Mouse (Mus musculus) MEL (cell line): ENCODE results near the gene 2610318N02Rik. TPM values are rescaled to one million over a fixed set of nuclear protein-coding genes. Genes with fewer than 3 reads are reported as not detected.
A peak's percentile ranks its signal among the peaks of the same experiment; 100 is the strongest.

Source experiments
- DNase-seq: peaks from one replicate; pipeline ENCODE4 v3.0.0; 2011; ENCODE audit warnings: low read depth, low spot score
- H3K27ac ChIP-seq: 2 replicates; pipeline ENCODE4 v1.5.1; 2012; ENCODE audit warnings: low read depth, mild to moderate bottlenecking, control low read depth, low read length, moderate library complexity; ENCODE audit not compliant: control insufficient read depth
- H3K27me3 ChIP-seq, 2 experiments: fragments of 150-350 bp in 1 of 2; sonication (generic) in 1 of 2; 2 replicates each; pipeline ENCODE4 v1.6.1; 2012; ENCODE audit warnings: low read length in 2 of 2, mild to moderate bottlenecking in 2 of 2, improper control_type of control experiment in 1 of 2, moderate library complexity in 1 of 2; ENCODE audit not compliant: insufficient read depth in 2 of 2, control insufficient read depth in 1 of 2
- H3K36me3 ChIP-seq, 2 experiments: 2 replicates each; pipeline ENCODE4 v1.6.1; 2012 to 2014; ENCODE audit warnings: low read length in 2 of 2, improper control_type of control experiment in 1 of 2, inconsistent platforms in 1 of 2, mild to moderate bottlenecking in 1 of 2; ENCODE audit not compliant: insufficient read depth in 2 of 2, control insufficient read depth in 1 of 2
- H3K4me1 ChIP-seq, 2 experiments: fragments of 150-350 bp in 1 of 2; sonication (generic) in 1 of 2; 2 replicates each; pipeline ENCODE4 v1.6.1; 2012; ENCODE audit warnings: low read length in 2 of 2, improper control_type of control experiment in 1 of 2, mild to moderate bottlenecking in 1 of 2; ENCODE audit not compliant: insufficient read depth in 2 of 2, control insufficient read depth in 1 of 2
- H3K4me3 ChIP-seq, 2 experiments: fragments of 150-350 bp in 1 of 2; sonication (generic) in 1 of 2; 2 replicates each; pipeline ENCODE4 v1.5.1; 2012; ENCODE audit warnings: low read depth in 2 of 2, low read length in 2 of 2, mild to moderate bottlenecking in 2 of 2, moderate library complexity in 2 of 2, control low read depth in 1 of 2, improper control_type of control experiment in 1 of 2; ENCODE audit not compliant: control insufficient read depth in 1 of 2, insufficient read depth in 1 of 2
- H3K79me2 ChIP-seq: 2 replicates; pipeline ENCODE4 v1.6.1; 2012; ENCODE audit warnings: mild to moderate bottlenecking, low read length, moderate library complexity; ENCODE audit not compliant: control insufficient read depth, poor library complexity, insufficient read depth
- H3K9ac ChIP-seq: 2 replicates; pipeline ENCODE4 v1.6.1; 2012; ENCODE audit warnings: low read depth, mild to moderate bottlenecking, control low read depth, low read length, moderate library complexity; ENCODE audit not compliant: control insufficient read depth, poor library complexity, severe bottlenecking
- H3K9me3 ChIP-seq: fragments of 150-350 bp; sonication (generic); replicated peaks from 2 replicates; pipeline ENCODE4 v1.6.1; 2012; ENCODE audit warnings: mild to moderate bottlenecking, low read length, improper control_type of control experiment, moderate library complexity; ENCODE audit not compliant: insufficient read depth
- CHD2 ChIP-seq: IDR thresholded peaks from 2 replicates; pipeline ENCODE4 v1.6.1; 2011; ENCODE audit warnings: low read length, improper control_type of control experiment
- CTCF ChIP-seq, 3 experiments: IDR thresholded peaks in 2 of 3; conservative IDR thresholded peaks in 1 of 3; 2 replicates each; pipeline ENCODE4 v1.5.1; 2011 to 2012; ENCODE audit warnings: low read length in 3 of 3, low read depth in 2 of 3, mild to moderate bottlenecking in 2 of 3, improper control_type of control experiment in 1 of 3, inconsistent platforms in 1 of 3, mixed read lengths in 1 of 3, moderate library complexity in 1 of 3; ENCODE audit not compliant: control insufficient read depth in 1 of 3, insufficient read depth in 1 of 3, poor library complexity in 1 of 3, severe bottlenecking in 1 of 3
- E2F4 ChIP-seq: IDR thresholded peaks from 2 replicates; pipeline ENCODE4 v1.6.1; 2011; ENCODE audit warnings: low read depth, low read length, improper control_type of control experiment, borderline replicate concordance
- ELF1 ChIP-seq: IDR thresholded peaks from 2 replicates; pipeline ENCODE4 v1.6.1; 2014; ENCODE audit warnings: low read depth, mild to moderate bottlenecking, inconsistent platforms, low read length, improper control_type of control experiment, moderate library complexity
- EP300 ChIP-seq, 2 experiments: IDR thresholded peaks; 2 replicates each; pipeline ENCODE4 v1.6.1; 2011; ENCODE audit warnings: improper control_type of control experiment in 2 of 2, low read length in 2 of 2, low read depth in 1 of 2, mild to moderate bottlenecking in 1 of 2
- ETS1 ChIP-seq: IDR thresholded peaks from 2 replicates; pipeline ENCODE4 v1.6.1; 2012; ENCODE audit warnings: low read depth, mild to moderate bottlenecking, inconsistent platforms, low read length, improper control_type of control experiment, moderate library complexity
- GABPA ChIP-seq: IDR thresholded peaks from 2 replicates; pipeline ENCODE4 v1.6.1; 2012; ENCODE audit warnings: low read depth, mild to moderate bottlenecking, inconsistent platforms, low read length, improper control_type of control experiment, moderate library complexity
- GATA1 ChIP-seq: IDR thresholded peaks from 2 replicates; pipeline ENCODE4 v1.6.1; 2011; ENCODE audit warnings: low read depth, low read length, improper control_type of control experiment
- HCFC1 ChIP-seq: IDR thresholded peaks from 2 replicates; pipeline ENCODE4 v1.6.1; 2012; ENCODE audit warnings: low read depth, mild to moderate bottlenecking, inconsistent platforms, low read length, improper control_type of control experiment, moderate library complexity
- KAT2A ChIP-seq: conservative IDR thresholded peaks from 2 replicates; pipeline ENCODE4 v1.6.1; 2012; ENCODE audit warnings: low read depth, low read length, improper control_type of control experiment, inconsistent platforms
- MEF2A ChIP-seq: IDR thresholded peaks from 2 replicates; pipeline ENCODE4 v1.6.1; 2014; ENCODE audit warnings: low read depth, mild to moderate bottlenecking, inconsistent platforms, low read length, improper control_type of control experiment; ENCODE audit not compliant: poor library complexity, insufficient replicate concordance, severe bottlenecking; ENCODE audit errors: extremely low read depth
- MXI1 ChIP-seq: IDR thresholded peaks from 2 replicates; pipeline ENCODE4 v1.6.1; 2011; ENCODE audit warnings: mild to moderate bottlenecking, low read depth, low read length, improper control_type of control experiment
- MYB ChIP-seq: IDR thresholded peaks from 2 replicates; pipeline ENCODE4 v1.6.1; 2011; ENCODE audit warnings: mild to moderate bottlenecking, low read depth, low read length, improper control_type of control experiment
- MYC ChIP-seq: IDR thresholded peaks from 2 replicates; pipeline ENCODE4 v1.6.1; 2011; ENCODE audit warnings: low read depth, mild to moderate bottlenecking, low read length, improper control_type of control experiment, moderate library complexity
- NELFE ChIP-seq: IDR thresholded peaks from 2 replicates; pipeline ENCODE4 v1.6.1; 2011; ENCODE audit warnings: low read depth, low read length, improper control_type of control experiment
- NRF1 ChIP-seq: IDR thresholded peaks from 2 replicates; pipeline ENCODE4 v1.6.1; 2014; ENCODE audit warnings: low read depth, mild to moderate bottlenecking, inconsistent platforms, low read length, improper control_type of control experiment, moderate library complexity; ENCODE audit not compliant: poor library complexity, insufficient read depth, severe bottlenecking
- POLR2A ChIP-seq, 2 experiments: IDR thresholded peaks; 2 replicates each; pipeline ENCODE4 v1.6.1; 2011 to 2012; ENCODE audit warnings: low read length in 2 of 2, mild to moderate bottlenecking in 2 of 2, control low read depth in 1 of 2, improper control_type of control experiment in 1 of 2, low read depth in 1 of 2, moderate library complexity in 1 of 2; ENCODE audit not compliant: control insufficient read depth in 1 of 2, insufficient read depth in 1 of 2, poor library complexity in 1 of 2
- POLR2AphosphoS5 ChIP-seq: IDR thresholded peaks from 2 replicates; pipeline ENCODE4 v1.6.1; 2012; ENCODE audit warnings: low read depth, borderline replicate concordance, mild to moderate bottlenecking, inconsistent platforms, low read length, moderate library complexity, mixed read lengths
- RAD21 ChIP-seq: IDR thresholded peaks from 2 replicates; pipeline ENCODE4 v1.6.1; 2011; ENCODE audit warnings: mild to moderate bottlenecking, low read depth, low read length, improper control_type of control experiment
- RCOR1 ChIP-seq: IDR thresholded peaks from 2 replicates; pipeline ENCODE4 v1.6.1; 2012; ENCODE audit warnings: low read depth, mild to moderate bottlenecking, inconsistent platforms, low read length, improper control_type of control experiment
- SIN3A ChIP-seq: IDR thresholded peaks from 2 replicates; pipeline ENCODE4 v1.6.1; 2012; ENCODE audit warnings: low read length, improper control_type of control experiment, inconsistent platforms
- SMC3 ChIP-seq: IDR thresholded peaks from 2 replicates; pipeline ENCODE4 v1.6.1; 2011; ENCODE audit warnings: low read depth, low read length, improper control_type of control experiment
- TAL1 ChIP-seq: IDR thresholded peaks from 2 replicates; pipeline ENCODE4 v1.6.1; 2012; ENCODE audit warnings: mild to moderate bottlenecking, inconsistent platforms, low read length, moderate library complexity, mixed read lengths
- TBP ChIP-seq: IDR thresholded peaks from 2 replicates; pipeline ENCODE4 v1.8.0; 2011; ENCODE audit warnings: low read depth, low read length, improper control_type of control experiment
- TCF12 ChIP-seq: IDR thresholded peaks from 2 replicates; pipeline ENCODE4 v1.6.1; 2014; ENCODE audit warnings: low read depth, mild to moderate bottlenecking, inconsistent platforms, low read length, improper control_type of control experiment, moderate library complexity
- USF2 ChIP-seq, 2 experiments: IDR thresholded peaks; 2 replicates each; pipeline ENCODE4 v1.6.1; 2011 to 2012; ENCODE audit warnings: improper control_type of control experiment in 2 of 2, low read length in 2 of 2, borderline replicate concordance in 1 of 2, inconsistent platforms in 1 of 2, low read depth in 1 of 2, mild to moderate bottlenecking in 1 of 2; ENCODE audit not compliant: insufficient read depth in 1 of 2
- ZC3H11A ChIP-seq: IDR thresholded peaks from 2 replicates; pipeline ENCODE4 v1.6.1; 2012; ENCODE audit warnings: low read depth, mild to moderate bottlenecking, inconsistent platforms, low read length, improper control_type of control experiment
- ZMIZ1 ChIP-seq: IDR thresholded peaks from 2 replicates; pipeline ENCODE4 v1.6.1; 2012; ENCODE audit warnings: low read depth, mild to moderate bottlenecking, inconsistent platforms, low read length, improper control_type of control experiment, moderate library complexity
- ZNF384 ChIP-seq: IDR thresholded peaks from 2 replicates; pipeline ENCODE4 v1.6.1; 2012; ENCODE audit warnings: low read depth, mild to moderate bottlenecking, inconsistent platforms, low read length, improper control_type of control experiment
- polyA plus RNA-seq, 2 experiments: library from polyadenylated mRNA; stranded (reverse) in 1 of 2; unstranded in 1 of 2; fragments of >175 nt in 1 of 2; fragments of >200 nt in 1 of 2; gene quantifications; 2 replicates each; pipeline versions ENCODE4 v1.2.1 to v1.2.4; 2012; ENCODE audit warnings: low replicate concordance in 2 of 2, low read depth in 1 of 2; ENCODE audit not compliant: insufficient read length in 2 of 2, insufficient read depth in 1 of 2, missing spikeins in 1 of 2
- total RNA-seq: library from RNA; depleted of rRNA; stranded (reverse); fragments of 300-350 nt; gene quantifications from 2 replicates; pipeline ENCODE4 v1.2.3, GENCODE M21; 2012

Gene 2610318N02Rik
- total and polyA plus RNA-seq, 3 experiments: 23.8 to 80.6 TPM; not detected in 1

- no peaks in the 10 kb centered on the region for H3K9me3 ChIP-seq
- H3K4me3 ChIP-seq: peak overlapping the region; percentile 68 to 69
- TF ChIP-seq SMC3: peak; percentile 42
- TF ChIP-seq SIN3A: peak; percentile 29; the same call in 1 of the 2 replicates
- no peak for TF ChIP-seq ETS1
- no peak for TF ChIP-seq CHD2
- no peak for TF ChIP-seq ZMIZ1
- peak; percentile 17; the same call in 1 of the 2 replicates for TF ChIP-seq NELFE
- TF ChIP-seq TBP: peak; percentile 30; the same call in 1 of the 2 replicates
- TF ChIP-seq CTCF (IDR thresholded peaks at IDR 0.05 in 2 of 3, conservative IDR thresholded peaks at IDR 0.05 in 1 of 3; ENCODE audit: control insufficient read depth in 1 of 3, insufficient read depth in 1 of 3, low read depth in 2 of 3, low read length in 3 of 3, poor library complexity in 1 of 3, severe bottlenecking in 1 of 3): peak; percentile 35 to 64 (median 52); a peak in 5 of 6 replicates
- TF ChIP-seq POLR2A (IDR thresholded peaks at IDR 0.05; ENCODE audit: control insufficient read depth in 1 of 2, insufficient read depth in 1 of 2, low read depth in 1 of 2, low read length in 2 of 2, poor library complexity in 1 of 2): peak; percentile 23 to 44; a peak in 1 of 4 replicates
- TF ChIP-seq EP300 (IDR thresholded peaks at IDR 0.05; ENCODE audit: low read depth in 1 of 2, low read length in 2 of 2): 0 out of 4 replicates have a peak, but pooled peaks of 1 of the 2 experiments have one; percentile 5
- DNase-seq: peak; percentile 85
- H3K36me3 ChIP-seq: peaks cover 0 to 9% of the 10 kb centered on the region in 2 experiments; a peak in 2 of 4 replicates
- H3K79me2 ChIP-seq: peaks cover 18% of the 10 kb centered on the region
- peak overlapping the region; percentile 67 for H3K9ac ChIP-seq
- no peaks in the 10 kb centered on the region for H3K27me3 ChIP-seq
- H3K27ac ChIP-seq: peak overlapping the region; percentile 46
- H3K4me1 ChIP-seq: peaks cover 2 to 8% of the 10 kb centered on the region in 2 experiments; a peak in 3 of 4 replicates
Measured at GRCm38 (mm10) chr16:17148084-17148483, 23.1 kb upstream of the 2610318N02Rik start.

- H3K4me3 ChIP-seq: peak overlapping the region; percentile 68 to 69
- H3K79me2 ChIP-seq: peaks cover 18% of the 10 kb centered on the region
- H3K27me3 ChIP-seq: no peaks in the 10 kb centered on the region
- DNase-seq: peak; percentile 82
- H3K36me3 ChIP-seq: peaks cover 0 to 9% of the 10 kb centered on the region in 2 experiments; a peak in 2 of 4 replicates
- H3K9ac ChIP-seq: peak overlapping the region; percentile 67
- peaks cover 2 to 8% of the 10 kb centered on the region in 2 experiments; a peak in 3 of 4 replicates for H3K4me1 ChIP-seq
- peak overlapping the region; percentile 46 for H3K27ac ChIP-seq
- no peaks in the 10 kb centered on the region for H3K9me3 ChIP-seq
- TF ChIP-seq MEF2A (no peak), E2F4 (no peak), MXI1 (peak; percentile 96), SIN3A (peak; percentile 46; the same call in 1 of the 2 replicates), GABPA (no peak), TCF12 (no peak), ELF1 (peak; percentile 77; the same call in 1 of the 2 replicates), ZMIZ1 (no peak), NRF1 (no peak; the same call in 1 of the 2 replicates), ZC3H11A (no peak), RAD21 (no peak), USF2 (IDR thresholded peaks at IDR 0.05; ENCODE audit: borderline replicate concordance in 1 of 2, insufficient read depth in 1 of 2, low read depth in 1 of 2, low read length in 2 of 2) (no peak), ZNF384 (no peak), POLR2A (IDR thresholded peaks at IDR 0.05; ENCODE audit: control insufficient read depth in 1 of 2, insufficient read depth in 1 of 2, low read depth in 1 of 2, low read length in 2 of 2, poor library complexity in 1 of 2) (peak in 1 of 2 experiments; percentile 41; a peak in 1 of 4 replicates), CHD2 (no peak), KAT2A (no peak), HCFC1 (peak; percentile 52; the same call in 1 of the 2 replicates), MYC (peak; percentile 99), MYB (no peak), TAL1 (no peak), ETS1 (no peak), EP300 (IDR thresholded peaks at IDR 0.05; ENCODE audit: low read depth in 1 of 2, low read length in 2 of 2) (no peak), POLR2AphosphoS5 (no peak), RCOR1 (no peak), GATA1 (no peak)
Measured at GRCm38 (mm10) chr16:17147391-17147929, 22.5 kb upstream of the 2610318N02Rik start.
